Mouse (Mus musculus): Measurements from ENCODE around the gene Gm42669. TPM values are rescaled to one million over a fixed set of nuclear protein-coding genes. Genes with fewer than 3 reads are reported as not detected.

Gene Gm42669
- 0.05 and 0.08 TPM in 2 replicates for polyA plus RNA-seq (2015; fragmentation: Nextera tagmentation; extraction: Ambion mirVana)

- Histone ChIP-seq H3K9ac (no peak within 1 kb of the TSS), H3K4me3 (replicated peaks) (no peak within 1 kb of the TSS), H3K4me2 (no peak within 1 kb of the TSS), H3K27me3 (no peaks in the 10 kb centered on the region), H3K27ac (no peak within 1 kb of the TSS), H3K36me3 (peaks cover 2% of the 10 kb centered on the region; the same call in 1 of the 2 replicates), H3K9me3 (replicated peaks) (no peaks in the 10 kb centered on the region), H3K4me1 (replicated peaks) (no peaks in the 10 kb centered on the region)
- WGBS (ENCODE audit: insufficient replicate concordance) = 77% methylated on average over 4 of the region's 4 CpGs
- ATAC-seq (ENCODE audit: low read depth) (no peak), DNase-seq (no peak)
Observed at GRCm38 (mm10) chr5:107507321-107507720, at the start of gene Gm42669. Gene Gm42669, plus strand, starts transcription at chr5:107507621.

GRCm38 (mm10) chr5:107462147-107463076, 45.0 kb upstream of the Gm42669 start:
- DNase-seq = peak; percentile 31
- peak overlapping the region; percentile 38 for H3K4me2 ChIP-seq
- no peaks in the 10 kb centered on the region for H3K27me3 ChIP-seq
- H3K9ac ChIP-seq = no peak overlapping the region; the same call in 1 of the 2 replicates
- no peaks in the 10 kb centered on the region for H3K9me3 ChIP-seq (replicated peaks)
- WGBS (ENCODE audit: insufficient replicate concordance) = 26% methylated on average over 4 of the region's 4 CpGs
- H3K27ac ChIP-seq = peak overlapping the region; percentile 72
- H3K4me3 ChIP-seq (replicated peaks) = no peak overlapping the region; the same call in 1 of the 2 replicates
- no peaks in the 10 kb centered on the region for H3K36me3 ChIP-seq
- peak; percentile 94 for ATAC-seq (ENCODE audit: low read depth)
- H3K4me1 ChIP-seq (replicated peaks) = peaks cover 20% of the 10 kb centered on the region

GRCm38 (mm10) chr5:107466501-107466900, 40.9 kb upstream of the Gm42669 start:
- no peak overlapping the region for H3K9ac ChIP-seq
- H3K4me2 ChIP-seq = no peak overlapping the region
- no peaks in the 10 kb centered on the region for H3K27me3 ChIP-seq
- peaks cover 34% of the 10 kb centered on the region for H3K4me1 ChIP-seq (replicated peaks)
- 0 out of 2 replicates have a peak, but pooled peaks cover 3% of the 10 kb centered on the region for H3K36me3 ChIP-seq
- 59% methylated on average over 5 of the region's 5 CpGs for WGBS (ENCODE audit: insufficient replicate concordance)
- no peaks in the 10 kb centered on the region for H3K9me3 ChIP-seq (replicated peaks)
- no peak overlapping the region for H3K27ac ChIP-seq
- ATAC-seq (ENCODE audit: low read depth) (no peak), DNase-seq (no peak)
- no peak overlapping the region for H3K4me3 ChIP-seq (replicated peaks)

GRCm38 (mm10) chr5:107467098-107467497, 40.3 kb upstream of the Gm42669 start:
- H3K4me3 ChIP-seq (replicated peaks) = no peak overlapping the region
- no peak overlapping the region for H3K27ac ChIP-seq
- H3K9ac ChIP-seq = no peak overlapping the region
- ATAC-seq (ENCODE audit: low read depth) (no peak), DNase-seq (no peak)
- WGBS (ENCODE audit: insufficient replicate concordance) = 71% methylated on average over 4 of the region's 4 CpGs
- H3K4me2 ChIP-seq = no peak overlapping the region
- no peaks in the 10 kb centered on the region for H3K9me3 ChIP-seq (replicated peaks)
- 0 out of 2 replicates have a peak, but pooled peaks cover 3% of the 10 kb centered on the region for H3K36me3 ChIP-seq
- H3K4me1 ChIP-seq (replicated peaks) = peaks cover 34% of the 10 kb centered on the region
- no peaks in the 10 kb centered on the region for H3K27me3 ChIP-seq

GRCm38 (mm10) chr5:107470600-107471329, 36.7 kb upstream of the Gm42669 start:
- DNase-seq = peak; percentile 67
- Histone ChIP-seq H3K27me3 (no peaks in the 10 kb centered on the region), H3K4me1 (replicated peaks) (peaks cover 30% of the 10 kb centered on the region), H3K9ac (peak overlapping the region; percentile 59), H3K27ac (peak overlapping the region; percentile 97), H3K4me2 (peak overlapping the region; percentile 52), H3K36me3 (0 out of 2 replicates have a peak, but pooled peaks cover 3% of the 10 kb centered on the region), H3K9me3 (replicated peaks) (no peaks in the 10 kb centered on the region), H3K4me3 (replicated peaks) (peak overlapping the region; percentile 18)
- 29% methylated on average over 10 of the region's 10 CpGs for WGBS (ENCODE audit: insufficient replicate concordance)
- ATAC-seq (ENCODE audit: low read depth) = peak; percentile 97

GRCm38 (mm10) chr5:107480194-107480593, 27.2 kb upstream of the Gm42669 start:
- no peaks in the 10 kb centered on the region for H3K4me1 ChIP-seq (replicated peaks)
- H3K27me3 ChIP-seq = no peaks in the 10 kb centered on the region
- H3K36me3 ChIP-seq = no peaks in the 10 kb centered on the region
- H3K9me3 ChIP-seq (replicated peaks) = no peaks in the 10 kb centered on the region
- DNase-seq (no peak), ATAC-seq (ENCODE audit: low read depth) (no peak)
- no peak overlapping the region for H3K4me3 ChIP-seq (replicated peaks)
- H3K4me2 ChIP-seq = no peak overlapping the region
- 67% methylated on average over 2 of the region's 2 CpGs for WGBS (ENCODE audit: insufficient replicate concordance)
- H3K27ac ChIP-seq = no peak overlapping the region
- no peak overlapping the region for H3K9ac ChIP-seq

- Histone ChIP-seq H3K9ac (no peak overlapping the region), H3K4me1 (replicated peaks) (no peaks in the 10 kb centered on the region), H3K36me3 (no peaks in the 10 kb centered on the region), H3K27ac (no peak overlapping the region), H3K9me3 (replicated peaks) (no peaks in the 10 kb centered on the region), H3K27me3 (no peaks in the 10 kb centered on the region), H3K4me2 (no peak overlapping the region), H3K4me3 (replicated peaks) (no peak overlapping the region)
- ATAC-seq (ENCODE audit: low read depth) = no peak
- WGBS (ENCODE audit: insufficient replicate concordance) = 61% methylated on average over 4 of the region's 4 CpGs
- DNase-seq = no peak
Observed at GRCm38 (mm10) chr5:107488996-107489395, 18.4 kb upstream of the Gm42669 start.

- WGBS (ENCODE audit: insufficient replicate concordance) = 75% methylated on average over 9 of the region's 9 CpGs
- H3K4me1 ChIP-seq (replicated peaks) = no peaks in the 10 kb centered on the region
- ATAC-seq (ENCODE audit: low read depth) (no peak), DNase-seq (no peak)
- H3K4me3 ChIP-seq (replicated peaks) = no peak overlapping the region
- H3K9me3 ChIP-seq (replicated peaks) = peaks cover 4% of the 10 kb centered on the region
- no peak overlapping the region for H3K27ac ChIP-seq
- no peak overlapping the region for H3K4me2 ChIP-seq
- H3K36me3 ChIP-seq = peaks cover 3% of the 10 kb centered on the region; the same call in 1 of the 2 replicates
- no peaks in the 10 kb centered on the region for H3K27me3 ChIP-seq
- H3K9ac ChIP-seq = no peak overlapping the region
Observed at GRCm38 (mm10) chr5:107491036-107491435, 16.4 kb upstream of the Gm42669 start.

- 76% methylated on average over 2 of the region's 2 CpGs for WGBS (ENCODE audit: insufficient replicate concordance)
- H3K4me1 ChIP-seq (replicated peaks) = no peaks in the 10 kb centered on the region
- no peak overlapping the region for H3K4me3 ChIP-seq (replicated peaks)
- H3K9me3 ChIP-seq (replicated peaks) = peaks cover 4% of the 10 kb centered on the region
- no peak overlapping the region for H3K27ac ChIP-seq
- DNase-seq (no peak), ATAC-seq (ENCODE audit: low read depth) (no peak)
- no peaks in the 10 kb centered on the region for H3K27me3 ChIP-seq
- no peak overlapping the region for H3K4me2 ChIP-seq
- no peak overlapping the region for H3K9ac ChIP-seq
- peaks cover 3% of the 10 kb centered on the region; the same call in 1 of the 2 replicates for H3K36me3 ChIP-seq
Observed at GRCm38 (mm10) chr5:107492471-107492870, 14.9 kb upstream of the Gm42669 start.

GRCm38 (mm10) chr5:107494759-107495158, 12.7 kb upstream of the Gm42669 start:
- no peak overlapping the region for H3K4me2 ChIP-seq
- ATAC-seq (ENCODE audit: low read depth) = peak; percentile 18; the same call in 1 of the 2 replicates
- no peaks in the 10 kb centered on the region for H3K27me3 ChIP-seq
- no peaks in the 10 kb centered on the region for H3K4me1 ChIP-seq (replicated peaks)
- H3K9ac ChIP-seq = no peak overlapping the region
- H3K4me3 ChIP-seq (replicated peaks) = no peak overlapping the region
- DNase-seq = no peak
- WGBS (ENCODE audit: insufficient replicate concordance) = 89% methylated on average over 5 of the region's 5 CpGs
- no peak overlapping the region for H3K27ac ChIP-seq
- H3K9me3 ChIP-seq (replicated peaks) = peaks cover 4% of the 10 kb centered on the region
- peaks cover 3% of the 10 kb centered on the region; the same call in 1 of the 2 replicates for H3K36me3 ChIP-seq

- 76% methylated on average over 2 of the region's 2 CpGs for WGBS (ENCODE audit: insufficient replicate concordance)
- Histone ChIP-seq H3K4me3 (replicated peaks) (no peak overlapping the region), H3K36me3 (peaks cover 3% of the 10 kb centered on the region; the same call in 1 of the 2 replicates), H3K4me1 (replicated peaks) (no peaks in the 10 kb centered on the region), H3K9me3 (replicated peaks) (peaks cover 4% of the 10 kb centered on the region), H3K4me2 (no peak overlapping the region), H3K9ac (no peak overlapping the region), H3K27me3 (no peaks in the 10 kb centered on the region), H3K27ac (no peak overlapping the region)
- ATAC-seq (ENCODE audit: low read depth) = no peak
- no peak for DNase-seq
Observed at GRCm38 (mm10) chr5:107496047-107496446, 11.4 kb upstream of the Gm42669 start.

All from liver, embryonic 13.5 days (tissue).